In genomic region chr2:52084013-52084412, GRCm38 (mm10) we compare ENCODE assay signal across 26 mouse cellular contexts.
"Had no signal": no experiment of that assay in that cellular context is flagged by ENCODE, and none has a peak within 500 bp of the region (broad histone marks: within the 10 kb centered on the region; RNA-seq: fewer than 3 reads in every experiment).

No protein-coding gene starts in this region.

- H3K27me3 ChIP-seq: heart, embryonic 13.5 days; heart, embryonic 15.5 days; hindbrain, embryonic 13.5 days; hindbrain, embryonic 15.5 days; kidney, embryonic 15.5 days; limb, embryonic 13.5 days; limb, embryonic 15.5 days had no signal

- H3K4me3 ChIP-seq: gastrocnemius, adult 2 months; heart, adult 2 months; heart, embryonic 13.5 days; heart, embryonic 15.5 days; hindbrain, embryonic 13.5 days; hindbrain, embryonic 15.5 days; kidney, embryonic 15.5 days; limb, embryonic 13.5 days; limb, embryonic 15.5 days had no signal

- H3K4me2 ChIP-seq: heart, embryonic 11.5 days; heart, embryonic 13.5 days; heart, embryonic 15.5 days; hindbrain, embryonic 13.5 days; hindbrain, embryonic 15.5 days; kidney, embryonic 15.5 days; limb, embryonic 13.5 days; limb, embryonic 15.5 days; liver, embryonic 11.5 days had no signal

- H3K9me3 ChIP-seq: heart, embryonic 13.5 days; heart, embryonic 15.5 days; hindbrain, embryonic 13.5 days; hindbrain, embryonic 15.5 days; kidney, embryonic 15.5 days; limb, embryonic 13.5 days; limb, embryonic 15.5 days had no signal

- ATAC-seq: hindbrain, postnatal 0 days; intestine, embryonic 16.5 days had no signal

- DNase-seq: gastrocnemius, adult 2 months; gastrocnemius, postnatal 10 days; gastrocnemius, postnatal 25 days; heart, adult 2 months; heart, postnatal 14 days; heart, postnatal 36 days; kidney, adult 11 months; kidney, adult 2 months; kidney, adult 9 months; kidney, postnatal 14 days; kidney, postnatal 36 days; layer of hippocampus, adult 9-11 months; layer of hippocampus, postnatal 36 days; left cerebral cortex, postnatal 4 days had no signal

- H3K4me1 ChIP-seq: hindbrain, embryonic 13.5 days; hindbrain, embryonic 15.5 days; kidney, embryonic 15.5 days; limb, embryonic 13.5 days; limb, embryonic 15.5 days had no signal

- H3K9ac ChIP-seq: heart, embryonic 13.5 days; heart, embryonic 15.5 days; hindbrain, embryonic 13.5 days; hindbrain, embryonic 15.5 days; kidney, embryonic 15.5 days; limb, embryonic 13.5 days; limb, embryonic 15.5 days had no signal

- H3K27ac ChIP-seq: gastrocnemius, adult 2 months; heart, adult 2 months; heart, embryonic 13.5 days; heart, embryonic 15.5 days; hindbrain, embryonic 13.5 days; hindbrain, embryonic 15.5 days; hindbrain, postnatal 0 days; kidney, embryonic 15.5 days; kidney, postnatal 0 days; limb, embryonic 13.5 days; limb, embryonic 15.5 days had no signal
